Mouse (Mus musculus): ENCODE measurements around the gene Cox8b. TPM values are rescaled to one million over a fixed set of nuclear protein-coding genes. Genes with fewer than 3 reads are reported as not detected.

The Cox8b gene
- 0.55 and 1.2 TPM in 2 replicates for polyA plus RNA-seq (2015; fragmentation: Nextera tagmentation; extraction: Ambion mirVana)

DNA sequence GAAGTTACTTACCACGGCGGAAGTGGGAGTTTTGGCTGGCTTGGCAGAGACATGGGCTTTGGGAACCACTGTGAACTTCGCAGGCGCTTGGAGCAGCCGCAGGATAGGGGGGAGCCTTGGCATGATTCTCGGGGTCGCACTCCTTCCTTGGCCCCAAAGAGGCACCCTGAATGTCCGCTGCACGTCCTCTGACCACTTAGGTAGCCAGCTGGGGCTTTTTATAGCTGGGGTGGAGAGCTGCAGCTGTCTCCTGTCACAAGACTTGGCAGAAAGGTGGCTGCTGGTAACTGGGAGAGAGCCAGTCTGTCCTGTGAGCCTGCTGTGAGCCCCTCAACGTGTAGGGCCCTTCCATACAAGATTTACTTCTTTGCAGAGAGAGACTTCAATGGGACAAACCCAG is at the start of gene Cox8b:
Gene Cox8b, minus strand, starts transcription at position 227 of the 400 bp plus-strand sequence.

DNA sequence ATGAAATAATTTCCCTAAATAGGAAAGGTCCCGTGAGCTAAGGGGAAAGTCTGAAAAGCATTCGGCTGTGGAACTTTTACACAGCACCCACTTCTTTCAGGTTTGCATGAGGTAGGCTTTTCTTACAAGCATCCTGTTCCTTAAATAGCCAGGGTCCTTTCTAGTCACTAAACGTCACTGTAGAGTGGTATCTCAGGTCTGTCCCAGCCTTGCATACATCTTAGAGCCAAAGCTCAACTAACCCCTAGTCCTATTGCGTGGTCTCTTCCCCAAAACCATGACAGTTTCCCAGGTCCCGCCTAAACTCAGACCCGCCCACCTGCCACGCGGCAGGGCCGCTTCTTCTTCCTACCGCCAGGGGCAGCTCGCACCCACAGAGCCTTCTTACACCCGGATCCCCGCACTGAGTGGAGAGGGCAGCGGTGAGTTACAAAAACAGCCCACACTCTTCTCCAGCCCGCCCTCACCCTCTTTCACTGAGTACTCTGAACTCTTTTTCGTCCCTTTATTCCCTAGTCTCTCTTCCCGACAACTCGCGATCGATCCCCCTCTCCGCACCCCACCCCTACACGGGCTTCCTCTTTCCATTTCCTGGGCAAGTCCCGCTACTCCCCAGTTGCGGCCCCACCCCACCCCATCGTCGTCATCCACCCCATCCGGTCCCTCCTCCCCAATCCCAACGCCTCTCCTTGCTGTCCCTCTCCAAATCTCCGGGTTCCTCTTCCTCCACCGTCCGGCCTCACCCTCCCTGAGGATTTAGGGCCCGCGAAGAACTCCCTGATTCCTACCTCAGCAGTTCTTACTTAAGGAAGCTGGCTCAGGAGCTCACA is 41.2 kb upstream of the Cox8b start, which contains the start of gene Pgghg:
Gene Pgghg, plus strand, starts transcription at position 170 of the 830 bp plus-strand sequence.

DNA sequence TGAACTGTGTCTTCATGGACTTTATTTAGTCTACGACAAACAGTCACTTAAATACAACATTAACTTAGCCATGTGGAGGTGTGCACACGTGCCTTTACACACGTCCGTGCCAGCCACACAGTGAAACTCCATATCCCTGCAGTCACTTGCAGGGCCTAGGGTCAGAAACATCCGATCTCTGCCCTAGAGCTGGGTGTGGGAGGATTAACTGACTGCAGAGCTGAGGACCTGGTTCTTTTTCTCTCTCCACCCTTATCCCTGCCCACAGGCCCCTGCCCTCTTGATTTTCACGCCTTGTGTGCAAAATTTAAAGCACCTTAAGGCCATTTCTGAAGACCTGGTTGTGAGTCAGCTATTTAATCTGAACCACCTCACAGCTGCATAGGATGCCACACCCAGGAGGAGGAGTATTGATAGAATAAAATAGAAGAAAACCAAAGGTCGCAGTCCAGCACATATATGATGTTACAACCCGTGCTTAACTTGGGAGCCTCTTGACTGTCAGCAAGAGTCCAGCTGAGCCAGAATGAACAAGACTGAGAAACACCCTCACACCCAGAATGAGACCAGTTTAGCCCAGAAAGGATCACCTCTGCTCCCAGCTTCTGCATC is 20.3 kb upstream of the Cox8b start, which contains the start of gene Nlrp6:
Gene Nlrp6, plus strand, starts transcription at position 485 of the 612 bp plus-strand sequence.

DNA sequence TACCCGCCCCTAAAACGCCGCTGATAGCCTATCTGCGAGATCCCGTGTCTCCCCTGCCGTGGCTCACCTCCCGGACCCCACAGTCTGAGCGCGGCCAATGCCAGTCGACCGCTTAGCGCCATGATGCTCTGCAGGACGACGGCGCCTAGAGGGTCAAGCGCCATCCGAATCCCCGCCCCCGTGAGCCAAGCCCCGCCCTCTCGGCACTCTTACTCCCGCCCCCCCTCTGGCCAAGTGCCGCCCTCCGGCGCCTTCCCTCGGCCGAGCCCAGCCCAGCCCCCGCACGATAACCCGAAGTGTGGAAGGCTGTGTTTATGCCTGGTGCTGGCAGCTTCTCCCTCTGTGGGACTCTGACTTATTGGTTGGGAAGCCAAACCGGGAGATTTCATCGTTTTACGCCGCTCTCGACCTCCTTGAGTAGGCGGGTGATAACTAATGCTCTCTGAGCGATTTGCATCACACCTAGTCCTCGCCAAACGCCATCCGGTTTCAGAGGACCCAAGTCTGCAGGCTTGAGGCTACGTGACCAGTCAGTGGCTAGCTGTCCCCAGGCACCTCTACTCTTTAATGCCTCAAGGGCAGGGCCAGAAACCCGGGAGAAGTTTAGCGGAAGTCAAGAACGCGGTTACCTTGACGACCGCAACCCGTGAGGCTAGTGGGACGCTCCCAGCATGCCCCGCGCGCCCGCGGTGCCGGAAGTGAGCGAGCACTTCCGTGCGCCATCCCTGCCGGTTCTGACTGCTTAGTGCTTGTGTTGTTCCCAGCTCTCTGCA is 18.4 kb downstream of the Cox8b start, which contains the start of the genes Psmd13 and Sirt3:
Gene Psmd13, plus strand, starts transcription at position 273 of the 773 bp plus-strand sequence.
Gene Sirt3, minus strand, starts transcription at position 614 of the 773 bp plus-strand sequence.

DNA sequence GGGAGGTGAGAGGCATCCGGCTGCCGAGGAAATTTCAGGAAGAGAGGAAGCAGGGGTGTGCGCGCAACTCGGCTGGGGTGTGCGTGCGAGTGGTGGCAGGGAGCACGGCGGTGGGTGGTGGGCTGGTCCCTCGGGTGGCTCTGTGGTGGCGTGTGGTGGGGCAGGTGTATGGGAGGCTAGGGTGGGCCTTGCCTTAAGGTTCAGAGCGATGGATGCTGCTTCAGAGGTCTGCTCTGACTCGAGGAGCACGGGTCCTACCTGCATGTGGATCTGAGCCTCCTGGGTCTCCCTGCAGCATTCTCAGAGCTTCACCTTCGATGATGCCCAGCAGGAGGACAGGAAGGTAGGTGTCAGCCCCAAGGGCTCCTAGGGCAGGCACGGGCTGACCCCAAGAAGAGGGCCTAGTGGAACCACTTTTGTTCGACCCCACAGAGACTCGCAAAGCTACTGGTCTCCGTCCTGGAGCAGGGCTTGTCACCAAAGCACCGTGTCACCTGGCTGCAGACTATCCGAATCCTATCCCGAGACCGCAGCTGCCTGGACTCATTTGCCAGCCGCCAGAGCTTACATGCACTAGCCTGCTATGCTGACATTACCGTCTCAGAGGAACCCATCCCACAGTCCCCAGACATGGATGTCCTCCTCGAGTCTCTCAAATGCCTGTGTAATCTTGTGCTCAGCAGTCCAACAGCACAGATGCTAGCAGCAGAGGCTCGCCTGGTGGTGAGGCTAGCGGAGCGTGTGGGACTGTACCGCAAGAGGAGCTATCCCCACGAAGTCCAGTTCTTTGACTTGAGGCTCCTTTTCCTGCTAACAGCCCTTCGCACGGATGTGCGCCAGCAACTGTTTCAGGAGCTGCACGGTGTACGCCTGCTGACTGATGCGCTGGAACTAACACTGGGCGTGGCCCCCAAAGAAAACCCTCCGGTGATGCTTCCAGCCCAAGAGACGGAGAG is 42.4 kb downstream of the Cox8b start, which contains the start of gene Bet1l:
Gene Bet1l, minus strand, starts transcription at position 28 of the 956 bp plus-strand sequence.

DNA sequence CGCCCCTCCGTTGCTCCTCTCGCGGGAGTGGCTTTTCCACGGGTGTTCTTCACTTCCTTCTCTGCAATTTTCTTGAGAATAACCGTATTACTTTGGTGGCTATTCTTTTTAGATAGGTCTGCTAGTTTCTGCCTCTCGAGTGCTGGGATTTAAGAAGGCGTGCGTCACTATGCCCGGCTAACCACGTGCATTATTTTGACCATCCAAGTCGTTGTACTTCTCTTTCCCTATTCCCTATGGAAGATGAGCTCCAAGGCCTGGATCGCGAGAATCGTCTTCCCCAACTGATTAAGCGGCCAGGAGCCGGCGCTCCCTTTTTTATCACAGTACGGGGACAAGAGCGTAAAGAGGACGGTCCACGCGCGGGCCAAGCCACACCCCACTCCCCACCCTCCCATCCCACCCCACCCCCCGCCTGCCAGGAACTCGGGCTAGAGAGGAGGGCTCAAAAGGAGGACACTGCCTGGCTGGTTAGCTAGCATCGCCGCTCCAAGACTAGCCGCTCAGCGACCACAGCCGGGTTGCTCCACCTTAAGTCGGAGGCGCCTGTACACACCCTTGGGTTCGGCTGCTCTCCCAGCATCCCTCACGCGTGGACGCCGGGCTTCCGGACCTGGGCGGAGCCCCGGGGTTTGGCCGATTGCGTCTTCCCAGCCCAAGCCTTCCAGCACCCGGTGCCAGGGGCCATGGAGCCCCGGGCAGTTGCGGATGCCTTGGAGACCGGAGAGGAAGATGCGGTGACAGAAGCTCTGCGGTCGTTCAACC is 43.3 kb downstream of the Cox8b start, which contains the start of gene Ric8a:
Gene Ric8a, plus strand, starts transcription at position 173 of the 765 bp plus-strand sequence.

DNA sequence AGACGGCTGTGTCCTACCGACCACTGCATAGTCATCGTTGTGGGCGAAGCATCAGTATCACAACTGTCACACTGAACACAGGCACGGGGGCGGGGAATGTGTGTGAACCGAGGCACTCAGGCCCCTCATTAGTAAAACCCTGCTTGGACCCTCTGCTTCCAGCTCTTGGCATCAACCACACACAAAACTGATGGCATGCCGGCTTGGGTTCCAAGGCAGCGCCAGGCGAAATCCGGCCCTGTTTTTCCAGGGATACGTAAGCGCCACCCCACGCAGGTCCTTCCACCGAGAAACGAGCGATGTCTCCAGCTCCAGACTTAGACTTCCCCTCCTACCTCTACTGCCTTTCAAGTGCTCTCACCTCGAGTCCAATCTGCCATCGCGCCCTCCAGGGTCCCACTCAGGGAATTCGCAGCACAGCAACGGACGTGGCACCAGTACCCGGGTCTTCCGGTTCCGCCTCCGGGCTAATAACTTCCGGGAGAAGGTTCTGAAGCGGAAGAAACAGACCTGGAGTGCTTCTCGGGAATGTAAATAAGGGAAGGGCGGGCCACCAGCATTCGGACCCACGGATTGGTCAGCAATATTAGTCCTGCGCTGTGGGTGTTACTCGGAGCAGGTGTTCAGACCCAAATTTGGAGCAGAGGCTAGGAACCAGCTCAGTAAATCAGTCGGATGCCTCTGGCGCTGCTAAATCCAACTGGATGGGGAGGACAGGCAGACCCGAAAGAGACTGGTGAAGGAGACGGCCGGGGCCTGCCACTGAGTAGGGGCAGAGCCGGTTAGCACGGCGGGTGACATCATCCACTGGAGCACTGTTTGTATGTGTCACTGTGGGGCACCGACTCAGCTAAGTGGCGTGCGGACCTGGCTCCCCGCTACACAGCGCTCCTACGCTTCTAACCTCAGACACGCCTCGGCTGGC is 44.1 kb downstream of the Cox8b start, which contains the start of gene Gm45785:
Gene Gm45785, minus strand, starts transcription at position 472 of the 925 bp plus-strand sequence.

Other genes with a start within 250 kb of the Cox8b start
- not detected in 2 replicates for gene Olfr539, start 240.5 kb downstream of the Cox8b start, polyA plus RNA-seq (2015; fragmentation: Nextera tagmentation; extraction: Ambion mirVana)
- not detected in 2 replicates for gene Olfr45, start 218.5 kb downstream of the Cox8b start, polyA plus RNA-seq (2015; fragmentation: Nextera tagmentation; extraction: Ambion mirVana)
- gene Olfr541, start 203.2 kb downstream of the Cox8b start, polyA plus RNA-seq (2015; fragmentation: Nextera tagmentation; extraction: Ambion mirVana): not detected in 2 replicates
- 0.19 and 0.23 TPM in 2 replicates for gene Cyp2e1, start 136.7 kb downstream of the Cox8b start, polyA plus RNA-seq (2015; fragmentation: Nextera tagmentation; extraction: Ambion mirVana)
- 0.16 TPM in 1 of 2 replicates, not detected in the other for gene Syce1, start 112.6 kb downstream of the Cox8b start, polyA plus RNA-seq (2015; fragmentation: Nextera tagmentation; extraction: Ambion mirVana)
- 0.13 TPM in 2 replicates for gene Zfp941, start 78.3 kb downstream of the Cox8b start, polyA plus RNA-seq (2015; fragmentation: Nextera tagmentation; extraction: Ambion mirVana)
- gene Urah, start 65.4 kb downstream of the Cox8b start, polyA plus RNA-seq (2015; fragmentation: Nextera tagmentation; extraction: Ambion mirVana): 0.18 TPM in 1 of 2 replicates, not detected in the other
- gene Scgb1c1, start 54.9 kb downstream of the Cox8b start, polyA plus RNA-seq (2015; fragmentation: Nextera tagmentation; extraction: Ambion mirVana): not detected in 2 replicates
- 0.12 and 0.16 TPM in 2 replicates for gene Odf3, start 52.6 kb downstream of the Cox8b start, polyA plus RNA-seq (2015; fragmentation: Nextera tagmentation; extraction: Ambion mirVana)
- not detected in 2 replicates for gene Gm45785, start 44.1 kb downstream of the Cox8b start, polyA plus RNA-seq (2015; fragmentation: Nextera tagmentation; extraction: Ambion mirVana)
- 31.8 and 36.1 TPM in 2 replicates for gene Ric8a, start 43.5 kb downstream of the Cox8b start, polyA plus RNA-seq (2015; fragmentation: Nextera tagmentation; extraction: Ambion mirVana)
- 32.7 and 38.1 TPM in 2 replicates for gene Bet1l, start 42.9 kb downstream of the Cox8b start, polyA plus RNA-seq (2015; fragmentation: Nextera tagmentation; extraction: Ambion mirVana)
- 159 and 163 TPM in 2 replicates for gene Psmd13, start 18.5 kb downstream of the Cox8b start, polyA plus RNA-seq (2015; fragmentation: Nextera tagmentation; extraction: Ambion mirVana)
- gene Sirt3, start 18.1 kb downstream of the Cox8b start, polyA plus RNA-seq (2015; fragmentation: Nextera tagmentation; extraction: Ambion mirVana): 21.7 and 24.0 TPM in 2 replicates
- 0.08 TPM in 2 replicates for gene Nlrp6, start 20.5 kb upstream of the Cox8b start, polyA plus RNA-seq (2015; fragmentation: Nextera tagmentation; extraction: Ambion mirVana)
- gene Pgghg, start 40.9 kb upstream of the Cox8b start, polyA plus RNA-seq (2015; fragmentation: Nextera tagmentation; extraction: Ambion mirVana): 6.2 and 8.2 TPM in 2 replicates
- 0.97 and 1.4 TPM in 2 replicates for gene Ifitm5, start 49.8 kb upstream of the Cox8b start, polyA plus RNA-seq (2015; fragmentation: Nextera tagmentation; extraction: Ambion mirVana)
- gene Gm45717, start 55.5 kb upstream of the Cox8b start, polyA plus RNA-seq (2015; fragmentation: Nextera tagmentation; extraction: Ambion mirVana): 0.40 TPM in 1 of 2 replicates, not detected in the other
- gene Ifitm2, start 55.5 kb upstream of the Cox8b start, polyA plus RNA-seq (2015; fragmentation: Nextera tagmentation; extraction: Ambion mirVana): 630 and 797 TPM in 2 replicates
- 143 and 182 TPM in 2 replicates for gene Ifitm1, start 66.8 kb upstream of the Cox8b start, polyA plus RNA-seq (2015; fragmentation: Nextera tagmentation; extraction: Ambion mirVana)
- 384 and 520 TPM in 2 replicates for gene Ifitm3, start 110.3 kb upstream of the Cox8b start, polyA plus RNA-seq (2015; fragmentation: Nextera tagmentation; extraction: Ambion mirVana)
- gene Ifitm6, start 117.5 kb upstream of the Cox8b start, polyA plus RNA-seq (2015; fragmentation: Nextera tagmentation; extraction: Ambion mirVana): 94.2 and 145 TPM in 2 replicates
- not detected in 2 replicates for gene Gm17387, start 128.7 kb upstream of the Cox8b start, polyA plus RNA-seq (2015; fragmentation: Nextera tagmentation; extraction: Ambion mirVana)
- gene B4galnt4, start 160.7 kb upstream of the Cox8b start, polyA plus RNA-seq (2015; fragmentation: Nextera tagmentation; extraction: Ambion mirVana): 0.29 and 0.49 TPM in 2 replicates
- gene Pkp3, start 177.8 kb upstream of the Cox8b start, polyA plus RNA-seq (2015; fragmentation: Nextera tagmentation; extraction: Ambion mirVana): 2.2 and 3.6 TPM in 2 replicates
- 8.6 and 9.9 TPM in 2 replicates for gene Sigirr, start 200.1 kb upstream of the Cox8b start, polyA plus RNA-seq (2015; fragmentation: Nextera tagmentation; extraction: Ambion mirVana)
- gene Ano9, start 217.4 kb upstream of the Cox8b start, polyA plus RNA-seq (2015; fragmentation: Nextera tagmentation; extraction: Ambion mirVana): 0.29 and 0.60 TPM in 2 replicates
- gene Ptdss2, start 221.9 kb upstream of the Cox8b start, polyA plus RNA-seq (2015; fragmentation: Nextera tagmentation; extraction: Ambion mirVana): 137 and 167 TPM in 2 replicates